Mouse (Mus musculus) midbrain, embryonic 16.5 days (tissue): Measurements from ENCODE around the gene Tubb4b. TPM values are rescaled to one million over a fixed set of nuclear protein-coding genes. Genes with fewer than 3 reads are reported as not detected.

ENCODE experiments used
- ATAC-seq: fragments of 200-750 bp; cut with Nextera tagmentation; 2 replicates; pipeline ENCODE4 v1.8.0; 2017; ENCODE audit warnings: moderate TSS enrichment
- H3K27ac ChIP-seq: fragments of 300-500 bp; sonication (generic); 2 replicates; pipeline ENCODE4 v1.5.1; 2014; ENCODE audit warnings: mild to moderate bottlenecking, low read length, mixed read lengths
- H3K27me3 ChIP-seq: fragments of 300-500 bp; sonication (generic); 2 replicates; pipeline ENCODE4 v1.6.1; 2014; ENCODE audit warnings: low read depth, low read length, mixed read lengths; ENCODE audit not compliant: control insufficient read depth, insufficient read depth
- H3K36me3 ChIP-seq: fragments of 300-500 bp; sonication (generic); 2 replicates; pipeline ENCODE4 v1.6.1; 2014; ENCODE audit warnings: mild to moderate bottlenecking, low read length, moderate library complexity, mixed read lengths; ENCODE audit not compliant: control insufficient read depth, insufficient read depth
- H3K4me1 ChIP-seq: fragments of 300-500 bp; sonication (generic); 2 replicates; pipeline ENCODE4 v1.6.1; 2014; ENCODE audit warnings: mild to moderate bottlenecking, low read length, mixed read lengths; ENCODE audit not compliant: control insufficient read depth, insufficient read depth
- H3K4me2 ChIP-seq: fragments of 300-500 bp; sonication (generic); 2 replicates; pipeline ENCODE4 v1.6.1; 2014; ENCODE audit warnings: mild to moderate bottlenecking, low read length, mixed read lengths
- H3K4me3 ChIP-seq: fragments of 300-500 bp; sonication (generic); 2 replicates; pipeline ENCODE4 v1.5.1; 2014; ENCODE audit warnings: low read depth, mild to moderate bottlenecking, low read length, moderate library complexity, mixed read lengths
- H3K9ac ChIP-seq: fragments of 300-500 bp; sonication (generic); 2 replicates; pipeline ENCODE4 v1.6.1; 2014; ENCODE audit warnings: low read depth, low read length, mixed read lengths
- H3K9me3 ChIP-seq: fragments of 300-500 bp; sonication (generic); replicated peaks from 2 replicates; pipeline ENCODE4 v1.6.1; 2014; ENCODE audit warnings: mild to moderate bottlenecking, low read length, mixed read lengths; ENCODE audit not compliant: control insufficient read depth, poor library complexity, severe bottlenecking
- WGBS: fragments of 180-500 bp; shearing (Covaris S2); extraction: QIAGEN DNeasy Blood & Tissue Kit; methylation state at CpG from one replicate; pipeline ENCODE4 v1.1.7; 2014; 5-methylcytosine and 5-hydroxymethylcytosine counted together
- polyA plus RNA-seq: library from polyadenylated mRNA; unstranded; fragments of >200 nt; fragmentation: Nextera tagmentation; extraction: Ambion mirVana; gene quantifications from 2 replicates; pipeline ENCODE4 v1.2.1, GENCODE M21; 2015

Gene Tubb4b
- polyA plus RNA-seq, 1 experiment from 2014 or later: 421 TPM

DNA sequence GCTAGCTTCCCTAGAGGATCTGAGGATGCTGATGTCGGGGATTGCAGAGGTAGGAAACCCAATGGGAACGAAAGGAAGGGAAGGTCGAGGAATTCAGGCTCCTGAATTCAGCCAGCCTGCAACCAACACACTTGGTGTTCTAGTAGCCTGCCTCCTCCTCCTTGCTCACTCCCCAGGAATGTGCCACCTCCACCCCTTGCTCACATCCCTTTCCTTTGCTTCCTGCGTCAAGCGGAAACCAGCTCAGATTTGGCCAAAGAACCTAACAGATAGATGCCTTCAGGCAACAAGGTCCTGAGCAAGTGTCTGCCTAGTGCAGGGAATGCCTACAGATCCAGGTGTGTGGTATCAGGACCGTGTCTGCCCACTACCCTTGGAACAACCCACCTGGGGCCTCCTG is 47.9 kb downstream of the Tubb4b start:
- 71% methylated on average over 6 of the region's 6 CpGs for WGBS
- no peak for ATAC-seq

DNA sequence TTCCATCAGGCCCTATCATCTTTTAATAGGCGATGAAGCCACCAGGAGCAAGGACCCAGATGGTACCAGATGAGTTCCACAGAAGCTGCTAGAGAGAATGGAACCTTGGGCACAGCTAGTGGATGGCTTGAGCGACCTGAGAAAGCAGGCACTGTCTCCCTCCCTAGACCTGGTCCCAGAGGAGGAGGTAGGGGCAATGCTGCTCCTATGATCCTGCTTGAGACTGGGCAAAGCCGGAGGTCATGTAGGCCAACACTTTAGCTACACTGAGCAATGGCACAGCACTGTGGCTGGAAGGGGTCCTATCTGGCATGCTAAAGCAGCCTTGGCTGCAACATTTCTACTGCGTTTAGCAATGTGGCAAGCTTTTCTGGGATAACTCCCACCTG is 48.8 kb downstream of the Tubb4b start:
- Histone ChIP-seq H3K27ac (no peak overlapping the region), H3K36me3 (no peaks in the 10 kb centered on the region), H3K9me3 (no peaks in the 10 kb centered on the region), H3K4me2 (no peak overlapping the region), H3K4me3 (no peak overlapping the region), H3K9ac (no peak overlapping the region), H3K4me1 (peaks cover 23% of the 10 kb centered on the region), H3K27me3 (no peaks in the 10 kb centered on the region; the same call in 1 of the 2 replicates)
- ATAC-seq: no peak
- 87% methylated on average over 4 of the region's 4 CpGs for WGBS

More for the DNA sequence above, 47.9 kb downstream of the Tubb4b start:
- peaks cover 23% of the 10 kb centered on the region for H3K4me1 ChIP-seq
- peak overlapping the region; percentile 10 for H3K4me2 ChIP-seq
- peak overlapping the region; percentile 83 for H3K27ac ChIP-seq
- H3K27me3 ChIP-seq: no peaks in the 10 kb centered on the region; the same call in 1 of the 2 replicates
- H3K9me3 ChIP-seq: no peaks in the 10 kb centered on the region
- H3K9ac ChIP-seq: no peak overlapping the region
- no peaks in the 10 kb centered on the region for H3K36me3 ChIP-seq
- no peak overlapping the region for H3K4me3 ChIP-seq

DNA sequence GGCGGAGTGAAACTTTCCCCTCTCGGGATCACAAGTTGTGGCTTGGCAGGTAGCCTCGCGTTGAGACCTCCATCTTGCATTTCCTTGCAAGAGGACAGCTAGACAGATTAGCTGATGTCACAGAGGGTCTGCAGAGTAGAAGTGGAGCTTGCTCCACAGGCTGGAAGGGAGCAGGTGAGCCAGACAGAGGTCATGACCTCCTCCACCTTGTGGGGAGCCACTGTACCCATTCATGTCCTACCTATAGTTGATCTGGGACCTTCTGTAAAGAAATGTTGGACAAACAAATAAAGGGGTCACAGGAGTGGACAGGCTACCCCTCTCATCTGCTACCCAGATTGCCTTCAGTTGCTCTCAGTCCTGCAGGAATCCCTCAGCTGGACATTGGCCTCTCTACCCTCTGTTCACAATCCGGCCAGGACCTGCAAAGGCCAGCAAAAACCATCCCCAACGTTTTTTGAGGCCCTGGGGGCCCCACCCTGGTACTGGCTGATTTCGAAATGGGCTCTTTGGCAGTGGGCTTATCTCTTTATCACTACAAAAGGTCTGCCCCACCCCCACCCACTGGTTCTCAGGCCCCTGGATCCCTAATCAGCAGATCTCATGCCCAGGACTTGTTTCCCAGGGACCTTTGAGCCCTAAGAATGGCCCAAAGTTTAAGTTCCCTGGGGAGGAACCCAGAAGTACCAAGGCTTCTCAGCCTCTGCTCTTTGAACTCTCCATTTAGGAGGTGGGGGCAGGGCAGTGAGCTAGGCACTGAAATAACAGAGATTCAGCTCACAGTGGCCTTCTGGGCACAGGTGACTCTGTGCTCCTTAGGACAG is 49.4 kb downstream of the Tubb4b start:
- Histone ChIP-seq H3K4me1 (peaks cover 22% of the 10 kb centered on the region), H3K27ac (no peak overlapping the region), H3K36me3 (no peaks in the 10 kb centered on the region), H3K9me3 (no peaks in the 10 kb centered on the region), H3K27me3 (no peaks in the 10 kb centered on the region; the same call in 1 of the 2 replicates), H3K4me3 (no peak overlapping the region), H3K9ac (no peak overlapping the region), H3K4me2 (no peak overlapping the region)
- 59% methylated on average over 7 of the region's 7 CpGs for WGBS
- ATAC-seq: no peak

DNA sequence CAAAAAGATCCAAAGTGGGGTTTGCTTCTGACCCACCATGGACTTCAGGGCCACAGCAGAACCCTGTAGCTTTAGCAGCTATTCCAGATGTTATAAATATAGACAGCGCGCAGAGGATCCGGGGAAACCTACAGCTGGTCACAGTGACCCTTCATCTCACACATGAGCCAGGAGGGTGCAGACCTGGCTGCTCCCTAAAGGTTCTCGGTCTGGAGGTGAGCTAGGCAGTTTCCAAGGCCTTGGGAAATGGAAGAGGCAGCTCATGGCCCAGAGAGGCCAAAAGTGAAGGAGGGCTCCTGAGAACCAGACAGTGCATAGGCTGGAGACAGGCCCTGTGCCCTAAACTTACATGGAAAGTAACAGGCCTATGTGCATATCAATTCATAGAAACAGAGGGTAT is 50.7 kb downstream of the Tubb4b start:
- Histone ChIP-seq H3K9ac (no peak overlapping the region), H3K4me3 (no peak overlapping the region), H3K9me3 (no peaks in the 10 kb centered on the region), H3K27ac (no peak overlapping the region), H3K27me3 (no peaks in the 10 kb centered on the region), H3K4me2 (no peak overlapping the region), H3K4me1 (peaks cover 23% of the 10 kb centered on the region), H3K36me3 (no peaks in the 10 kb centered on the region)
- ATAC-seq: no peak
- WGBS: 95% methylated on average over 4 of the region's 4 CpGs

DNA sequence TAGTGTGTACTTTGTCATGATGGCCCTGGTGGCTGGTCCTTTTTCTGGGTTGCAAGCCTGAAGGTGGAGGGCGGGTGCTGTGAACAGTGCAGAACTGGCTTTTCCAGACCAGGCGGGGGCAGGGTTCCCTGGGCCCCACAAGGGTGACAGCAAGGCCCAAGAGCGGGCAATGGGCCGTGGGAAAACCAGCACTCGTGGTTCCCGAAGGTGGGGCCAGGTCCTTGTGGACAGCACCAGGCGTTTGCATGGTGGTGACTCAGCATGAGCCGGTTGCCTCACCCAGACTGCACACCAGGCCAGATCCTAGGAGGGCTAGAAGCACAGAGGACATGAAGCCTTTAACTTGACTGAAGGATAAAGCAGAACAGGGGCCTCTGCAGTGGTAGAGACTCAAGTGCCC is 51.9 kb downstream of the Tubb4b start:
- WGBS: 78% methylated on average over 8 of the region's 8 CpGs
- Histone ChIP-seq H3K9me3 (no peaks in the 10 kb centered on the region), H3K36me3 (no peaks in the 10 kb centered on the region), H3K27ac (no peak overlapping the region), H3K27me3 (no peaks in the 10 kb centered on the region), H3K4me2 (no peak overlapping the region), H3K4me3 (no peak overlapping the region), H3K9ac (no peak overlapping the region), H3K4me1 (peaks cover 18% of the 10 kb centered on the region)
- no peak for ATAC-seq

Other genes starting within 250 kb of the Tubb4b start
- gene Mrpl41, start 249.6 kb downstream of the Tubb4b start, polyA plus RNA-seq: 147 and 154 TPM in 2 replicates
- gene Pnpla7, start 248.7 kb downstream of the Tubb4b start, polyA plus RNA-seq: 2.8 and 3.8 TPM in 2 replicates
- 176 and 188 TPM in 2 replicates for gene Nsmf, start 170.3 kb downstream of the Tubb4b start, polyA plus RNA-seq
- gene Entpd8, start 144.4 kb downstream of the Tubb4b start, polyA plus RNA-seq: not detected in 2 replicates
- gene Noxa1, start 129.6 kb downstream of the Tubb4b start, polyA plus RNA-seq: not detected in 2 replicates
- 13.1 and 15.0 TPM in 2 replicates for gene Nrarp, start 43.9 kb downstream of the Tubb4b start, polyA plus RNA-seq
- gene Tor4a, start 27.8 kb downstream of the Tubb4b start, polyA plus RNA-seq: 1.2 and 1.4 TPM in 2 replicates
- 116 and 117 TPM in 2 replicates for gene Nelfb, start 13.2 kb downstream of the Tubb4b start, polyA plus RNA-seq
- not detected in 2 replicates for gene Stpg3, start 10.1 kb downstream of the Tubb4b start, polyA plus RNA-seq
- 0.43 TPM in 1 of 2 replicates, not detected in the other for gene Fam166a, start 6.0 kb downstream of the Tubb4b start, polyA plus RNA-seq
- gene Slc34a3, start 9.7 kb upstream of the Tubb4b start, polyA plus RNA-seq: not detected in 2 replicates
- not detected in 2 replicates for gene Rnf224, start 12.1 kb upstream of the Tubb4b start, polyA plus RNA-seq
- gene Rnf208, start 17.6 kb upstream of the Tubb4b start, polyA plus RNA-seq: 144 and 176 TPM in 2 replicates
- gene Cysrt1, start 17.8 kb upstream of the Tubb4b start, polyA plus RNA-seq: 0.25 and 0.48 TPM in 2 replicates
- 4.3 and 4.7 TPM in 2 replicates for gene AL732309.1, start 22.2 kb upstream of the Tubb4b start, polyA plus RNA-seq
- 12.4 and 12.7 TPM in 2 replicates for gene Tmem203, start 30.7 kb upstream of the Tubb4b start, polyA plus RNA-seq
- gene Tprn, start 37.9 kb upstream of the Tubb4b start, polyA plus RNA-seq: 15.6 and 15.9 TPM in 2 replicates
- gene Ssna1, start 47.7 kb upstream of the Tubb4b start, polyA plus RNA-seq: 172 and 175 TPM in 2 replicates
- 141 and 144 TPM in 2 replicates for gene Anapc2, start 47.8 kb upstream of the Tubb4b start, polyA plus RNA-seq
- not detected in 2 replicates for gene Tmem210, start 63.4 kb upstream of the Tubb4b start, polyA plus RNA-seq
- gene Lrrc26, start 65.2 kb upstream of the Tubb4b start, polyA plus RNA-seq: not detected in 2 replicates
- gene Grin1, start 94.5 kb upstream of the Tubb4b start, polyA plus RNA-seq: 44.0 and 52.7 TPM in 2 replicates
- gene Man1b1, start 107.6 kb upstream of the Tubb4b start, polyA plus RNA-seq: 50.7 and 51.0 TPM in 2 replicates
- gene Dpp7, start 131.7 kb upstream of the Tubb4b start, polyA plus RNA-seq: 22.6 and 26.2 TPM in 2 replicates
- 4.6 and 5.2 TPM in 2 replicates for gene Uap1l1, start 141.0 kb upstream of the Tubb4b start, polyA plus RNA-seq
- gene Sapcd2, start 147.6 kb upstream of the Tubb4b start, polyA plus RNA-seq: 9.0 and 9.2 TPM in 2 replicates
- gene Entpd2, start 171.2 kb upstream of the Tubb4b start, polyA plus RNA-seq: 3.7 and 9.0 TPM in 2 replicates
- 481 and 529 TPM in 2 replicates for gene Npdc1, start 174.6 kb upstream of the Tubb4b start, polyA plus RNA-seq
- gene Fut7, start 198.6 kb upstream of the Tubb4b start, polyA plus RNA-seq: 0.09 and 0.80 TPM in 2 replicates
- 17.3 and 18.3 TPM in 2 replicates for gene Abca2, start 204.0 kb upstream of the Tubb4b start, polyA plus RNA-seq
- gene Clic3, start 232.1 kb upstream of the Tubb4b start, polyA plus RNA-seq: 2.8 and 3.4 TPM in 2 replicates
- gene Paxx, start 236.4 kb upstream of the Tubb4b start, polyA plus RNA-seq: 121 and 130 TPM in 2 replicates
- 465 and 593 TPM in 2 replicates for gene Ptgds, start 245.3 kb upstream of the Tubb4b start, polyA plus RNA-seq